Mouse (Mus musculus) ES-Bruce4 (cell line): ENCODE data around the gene Ube2z. TPM values are rescaled to one million over a fixed set of nuclear protein-coding genes. Genes with fewer than 3 reads are reported as not detected.

Source experiments
- H3K27ac ChIP-seq: 2 replicates; pipeline ENCODE4 v1.5.1; 2012; ENCODE audit warnings: low read length, inconsistent platforms; ENCODE audit not compliant: insufficient read depth
- H3K27me3 ChIP-seq: 2 replicates; pipeline ENCODE4 v1.6.1; 2012; ENCODE audit warnings: mild to moderate bottlenecking, low read length, inconsistent platforms; ENCODE audit not compliant: control insufficient read depth, poor library complexity, insufficient read depth, severe bottlenecking
- H3K36me3 ChIP-seq: 2 replicates; pipeline ENCODE4 v1.6.1; 2012; ENCODE audit warnings: inconsistent platforms, mild to moderate bottlenecking, low read length, moderate library complexity; ENCODE audit not compliant: control insufficient read depth, poor library complexity, insufficient read depth, severe bottlenecking
- H3K4me1 ChIP-seq: one replicate; pipeline ENCODE4 v1.8.1; 2011; ENCODE audit warnings: low read length; ENCODE audit not compliant: control insufficient read depth, insufficient read depth
- H3K4me3 ChIP-seq: 2 replicates; pipeline ENCODE4 v1.5.1; 2011; ENCODE audit warnings: low read depth, mild to moderate bottlenecking, low read length
- H3K9ac ChIP-seq: 2 replicates; pipeline ENCODE4 v1.6.1; 2012; ENCODE audit warnings: low read depth, mild to moderate bottlenecking, inconsistent platforms; ENCODE audit not compliant: poor library complexity, severe bottlenecking
- H3K9me3 ChIP-seq: replicated peaks from 2 replicates; pipeline ENCODE4 v1.6.1; 2012; ENCODE audit warnings: mild to moderate bottlenecking, low read length, inconsistent platforms; ENCODE audit not compliant: control insufficient read depth, poor library complexity, insufficient read depth, severe bottlenecking
- CTCF ChIP-seq: IDR thresholded peaks from one replicate; pipeline ENCODE4 v1.8.1; 2011; ENCODE audit warnings: low read depth, low read length
- EP300 ChIP-seq: IDR thresholded peaks from 2 replicates; pipeline ENCODE4 v1.6.1; 2011; ENCODE audit warnings: low read depth, low read length; ENCODE audit not compliant: insufficient read depth
- POLR2A ChIP-seq: IDR thresholded peaks from one replicate; pipeline ENCODE4 v1.8.1; 2011; ENCODE audit warnings: low read length; ENCODE audit not compliant: insufficient read depth
- polyA plus RNA-seq: library from polyadenylated mRNA; stranded (reverse); fragments of >200 nt; gene quantifications from 2 replicates; pipeline ENCODE4 v1.2.4, GENCODE M21; 2011; ENCODE audit warnings: low read depth; ENCODE audit not compliant: missing spikeins, insufficient read depth, insufficient read length

The Ube2z gene
- polyA plus RNA-seq, 1 experiment, result 86.6 TPM

DNA sequence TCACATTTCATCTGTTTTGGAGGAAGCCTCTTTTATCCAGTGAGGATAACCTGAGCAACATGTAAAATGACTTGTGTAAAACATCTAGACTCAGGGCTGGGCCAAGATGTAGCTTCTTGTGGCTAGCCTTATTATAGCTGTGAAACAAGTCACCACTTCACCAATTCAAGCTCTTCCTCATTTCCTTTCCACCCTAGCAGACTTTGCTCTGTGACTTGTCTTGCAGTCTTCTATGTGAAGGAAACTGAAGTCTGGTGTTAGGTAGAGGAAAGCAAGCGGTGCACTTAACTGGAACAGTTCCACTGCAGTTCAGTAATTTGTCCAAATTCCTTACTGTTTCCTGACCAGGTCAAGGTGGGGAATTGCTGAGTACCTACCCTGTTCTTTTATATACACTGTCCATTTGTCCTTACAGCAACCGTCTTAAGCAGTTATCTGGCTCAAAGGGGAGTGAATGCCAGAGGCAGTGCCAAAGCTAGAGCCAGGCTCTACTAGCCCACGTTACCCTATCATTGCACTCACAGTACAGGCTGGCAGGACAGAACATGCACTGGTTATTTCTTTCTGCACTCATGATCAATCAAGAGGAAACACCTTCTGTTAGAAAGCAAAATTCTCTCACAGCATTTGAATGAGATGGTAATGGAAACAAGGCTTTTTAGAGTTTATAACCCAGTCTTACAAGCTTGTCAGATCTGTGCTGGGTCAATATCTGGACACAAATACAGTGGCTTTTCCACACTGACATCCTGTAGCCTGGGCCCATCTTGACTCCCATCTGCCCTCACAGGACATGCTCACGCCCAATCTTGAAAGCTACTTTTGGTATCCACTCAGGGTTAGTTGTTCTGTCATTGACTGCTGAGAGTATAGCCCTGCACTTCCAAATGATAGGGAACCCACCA, 17.5 kb downstream of the Ube2z start:
- Histone ChIP-seq H3K27me3 (no peaks in the 10 kb centered on the region), H3K36me3 (peaks cover 75% of the 10 kb centered on the region), H3K4me3 (no peak overlapping the region), H3K4me1 (no peaks in the 10 kb centered on the region), H3K9me3 (no peaks in the 10 kb centered on the region), H3K27ac (no peak overlapping the region), H3K9ac (no peak overlapping the region)
- TF ChIP-seq CTCF, result no peak
- no peak for TF ChIP-seq POLR2A
- no peak for TF ChIP-seq EP300

DNA sequence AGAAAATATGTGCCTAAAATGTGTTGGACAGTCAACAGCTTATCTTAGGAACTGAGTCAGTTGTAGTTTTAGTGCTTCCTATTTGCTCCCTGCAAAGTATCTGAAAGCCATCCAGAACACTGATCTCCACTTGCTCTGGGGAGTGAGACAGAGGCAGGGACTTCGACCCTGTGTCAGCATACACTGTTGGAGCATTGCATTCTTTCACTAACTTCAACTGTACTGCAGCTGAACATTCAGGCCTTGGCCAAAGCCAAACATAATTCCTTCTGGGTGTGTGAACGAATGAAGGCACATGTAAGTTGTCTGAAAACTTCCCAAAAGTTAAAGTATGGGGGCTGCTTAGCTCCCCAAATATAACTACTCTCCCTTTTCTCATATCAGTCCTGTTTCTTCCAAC, 18.4 kb downstream of the Ube2z start:
- H3K4me1 ChIP-seq, result no peaks in the 10 kb centered on the region
- H3K4me3 ChIP-seq, result no peak overlapping the region
- H3K9ac ChIP-seq, result no peak overlapping the region
- no peaks in the 10 kb centered on the region for H3K9me3 ChIP-seq
- H3K36me3 ChIP-seq, result peaks cover 72% of the 10 kb centered on the region
- peak overlapping the region; percentile 38; the same call in 1 of the 2 replicates for H3K27ac ChIP-seq
- TF ChIP-seq EP300, result no peak
- no peak for TF ChIP-seq CTCF
- TF ChIP-seq POLR2A, result no peak
- no peaks in the 10 kb centered on the region for H3K27me3 ChIP-seq

DNA sequence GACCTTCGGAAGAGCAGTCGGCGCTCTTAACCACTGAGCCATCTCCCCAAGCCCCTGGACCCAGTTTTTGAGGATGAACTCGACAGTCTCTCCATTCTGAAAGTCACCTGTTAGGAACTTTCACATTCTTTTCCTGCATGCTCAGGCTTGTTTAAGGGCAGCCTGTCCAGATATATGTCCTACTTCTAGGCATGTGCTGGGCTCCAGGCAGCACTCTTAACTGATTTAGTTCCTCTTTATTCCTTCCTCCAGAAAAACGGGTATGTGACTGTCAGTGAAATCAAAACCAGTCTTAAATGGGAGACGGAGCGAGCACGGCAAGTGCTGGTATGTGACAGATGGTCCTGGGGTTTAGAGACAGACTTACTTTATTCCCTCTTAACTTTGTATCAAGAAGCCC, 19.2 kb downstream of the Ube2z start:
- Histone ChIP-seq H3K27me3 (no peaks in the 10 kb centered on the region), H3K4me1 (no peaks in the 10 kb centered on the region), H3K27ac (peak overlapping the region; percentile 50; the same call in 1 of the 2 replicates), H3K9me3 (no peaks in the 10 kb centered on the region), H3K4me3 (no peak overlapping the region), H3K36me3 (peaks cover 67% of the 10 kb centered on the region), H3K9ac (no peak overlapping the region)
- TF ChIP-seq CTCF (no peak), POLR2A (no peak), EP300 (no peak)

DNA sequence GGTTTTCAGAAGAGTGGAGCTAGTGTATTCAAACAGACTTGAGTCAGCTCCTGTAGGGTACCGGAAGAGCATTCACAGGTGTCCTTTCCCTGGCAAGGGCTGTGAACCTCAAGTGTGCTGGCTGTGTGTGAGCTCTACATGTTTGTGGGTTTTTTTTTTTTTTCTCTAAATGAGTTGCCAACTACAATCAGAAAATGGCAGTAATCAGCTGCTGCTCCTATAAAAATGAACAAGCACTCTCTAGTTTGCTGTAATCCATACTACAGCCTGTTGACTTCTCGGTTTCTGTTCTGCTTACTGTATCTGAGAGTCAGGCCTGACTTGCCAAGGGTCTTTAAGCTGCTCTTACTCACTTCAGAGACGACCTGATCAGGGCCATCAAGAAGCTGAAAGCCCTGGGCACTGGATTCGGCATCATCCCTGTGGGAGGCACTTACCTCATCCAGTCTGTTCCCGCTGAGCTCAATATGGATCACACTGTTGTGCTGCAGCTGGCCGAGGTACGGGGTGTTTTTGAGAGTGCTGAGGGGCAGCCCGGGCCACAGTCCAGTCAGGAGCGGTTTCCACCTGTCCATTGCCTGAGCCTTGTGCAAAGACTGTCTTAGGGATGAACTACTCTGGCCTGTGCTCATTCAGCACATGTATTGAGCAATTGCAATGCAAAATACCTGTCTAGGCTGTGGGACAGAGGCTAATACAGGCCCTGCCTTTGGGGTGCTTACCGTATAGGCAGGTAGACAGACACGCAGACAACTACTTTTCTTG, 20.2 kb downstream of the Ube2z start:
- H3K9ac ChIP-seq, result no peak overlapping the region
- no peaks in the 10 kb centered on the region for H3K27me3 ChIP-seq
- no peak overlapping the region for H3K4me3 ChIP-seq
- TF ChIP-seq CTCF (no peak), POLR2A (no peak), EP300 (peak; percentile 39; the same call in 1 of the 2 replicates)
- no peaks in the 10 kb centered on the region for H3K4me1 ChIP-seq
- peak overlapping the region; percentile 39; the same call in 1 of the 2 replicates for H3K27ac ChIP-seq
- H3K36me3 ChIP-seq, result peaks cover 56% of the 10 kb centered on the region
- H3K9me3 ChIP-seq, result no peaks in the 10 kb centered on the region

DNA sequence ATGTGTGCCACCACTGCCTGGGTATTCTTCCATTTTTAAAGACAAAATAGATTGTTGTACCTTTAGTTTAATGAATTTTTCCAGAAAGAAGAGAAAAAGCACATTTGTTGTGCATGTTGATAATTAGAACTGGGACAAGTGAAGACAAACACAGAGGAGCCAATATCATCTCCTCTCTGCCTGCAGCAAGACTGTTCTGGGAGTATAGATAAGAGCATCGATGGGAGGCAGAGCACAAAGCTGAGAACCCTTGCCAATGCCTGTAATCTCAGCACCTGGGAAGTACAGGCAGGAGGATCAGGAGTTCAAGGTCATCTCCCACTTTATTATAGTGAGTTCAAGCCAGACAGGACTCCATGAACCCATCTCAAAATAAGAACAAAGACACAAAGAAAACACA, 26.6 kb downstream of the Ube2z start:
- Histone ChIP-seq H3K36me3 (peaks cover 15% of the 10 kb centered on the region), H3K27ac (no peak overlapping the region), H3K4me1 (no peaks in the 10 kb centered on the region), H3K27me3 (no peaks in the 10 kb centered on the region), H3K9me3 (no peaks in the 10 kb centered on the region), H3K4me3 (no peak overlapping the region), H3K9ac (no peak overlapping the region)
- TF ChIP-seq EP300, result no peak
- no peak for TF ChIP-seq POLR2A
- no peak for TF ChIP-seq CTCF

DNA sequence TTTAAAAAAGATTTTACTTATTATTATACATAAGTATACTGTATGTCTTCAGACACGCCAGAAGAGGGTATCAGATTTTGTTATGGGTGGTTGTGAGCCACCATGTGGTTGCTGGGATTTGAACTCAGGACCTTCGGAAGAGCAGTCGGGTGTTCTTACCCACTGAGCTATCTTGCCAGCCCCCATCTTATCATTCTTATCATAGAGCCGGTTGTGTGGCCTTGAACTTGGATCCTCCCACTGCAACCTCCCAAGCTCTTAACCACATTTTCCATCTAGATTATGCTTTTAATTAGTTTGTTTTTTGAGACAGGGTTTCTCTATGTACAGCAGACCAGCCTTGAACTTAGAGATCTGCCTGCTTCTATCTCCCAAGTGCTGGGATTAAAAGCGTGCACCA, 27.7 kb downstream of the Ube2z start:
- H3K27ac ChIP-seq, result no peak overlapping the region
- no peak for TF ChIP-seq EP300
- TF ChIP-seq CTCF, result no peak
- TF ChIP-seq POLR2A, result no peak
- no peak overlapping the region for H3K9ac ChIP-seq
- no peaks in the 10 kb centered on the region for H3K27me3 ChIP-seq
- no peaks in the 10 kb centered on the region for H3K9me3 ChIP-seq
- H3K4me1 ChIP-seq, result no peaks in the 10 kb centered on the region
- no peak overlapping the region for H3K4me3 ChIP-seq
- peaks cover 11% of the 10 kb centered on the region for H3K36me3 ChIP-seq
